Mouse (Mus musculus): ENCODE measurements around the gene AC109138.7. TPM values are rescaled to one million over a fixed set of nuclear protein-coding genes. Genes with fewer than 3 reads are reported as not detected.

The AC109138.7 gene
- polyA plus RNA-seq, 1 experiment from 2014 or later: not detected

DNA sequence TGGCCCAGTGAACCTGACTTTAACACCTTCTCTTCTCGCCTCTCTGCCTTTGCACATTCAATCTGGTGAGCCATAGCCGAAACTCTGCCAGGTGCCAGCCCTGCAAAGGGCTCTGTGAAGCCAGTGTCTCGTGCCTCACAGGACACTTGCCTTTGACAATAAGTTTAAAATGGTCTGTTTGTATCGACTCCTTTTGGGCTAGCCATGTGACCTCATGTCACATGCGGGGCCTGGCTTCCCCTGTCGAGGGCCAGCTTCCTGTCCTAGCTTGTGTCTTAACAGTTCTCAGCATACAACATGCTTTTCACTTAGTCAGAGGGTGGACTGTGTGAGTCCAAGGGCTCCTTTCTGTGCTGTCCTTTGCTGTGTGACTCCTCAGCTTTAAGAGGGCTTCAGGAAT, 48.6 kb downstream of the AC109138.7 start:
- peaks cover 4% of the 10 kb centered on the region for H3K4me1 ChIP-seq
- H3K27me3 ChIP-seq (replicated peaks): no peaks in the 10 kb centered on the region
- no peaks in the 10 kb centered on the region for H3K9me3 ChIP-seq (replicated peaks)
- no peak overlapping the region for H3K4me3 ChIP-seq (replicated peaks)
- H3K4me2 ChIP-seq: no peak overlapping the region
- no peak for ATAC-seq (ENCODE audit: low FRiP score)
- no peak overlapping the region for H3K27ac ChIP-seq (replicated peaks)
- H3K9ac ChIP-seq (replicated peaks): no peak overlapping the region
- H3K36me3 ChIP-seq: no peaks in the 10 kb centered on the region
- WGBS: 71% methylated on average over 6 of the region's 6 CpGs

GRCm38 (mm10) chr19:4263702-4264101, 49.5 kb downstream of the AC109138.7 start:
- 72% methylated on average over 14 of the region's 14 CpGs for WGBS
- H3K36me3 ChIP-seq: no peaks in the 10 kb centered on the region

GRCm38 (mm10) chr19:4264171-4264780, 50.1 kb downstream of the AC109138.7 start:
- Histone ChIP-seq H3K9ac (replicated peaks) (no peak overlapping the region), H3K27ac (replicated peaks) (no peak overlapping the region), H3K27me3 (replicated peaks) (peaks cover 5% of the 10 kb centered on the region; the same call in 1 of the 2 replicates), H3K4me3 (replicated peaks) (no peak overlapping the region), H3K9me3 (replicated peaks) (no peaks in the 10 kb centered on the region), H3K4me2 (no peak overlapping the region), H3K36me3 (no peaks in the 10 kb centered on the region), H3K4me1 (peaks cover 10% of the 10 kb centered on the region)
- ATAC-seq (ENCODE audit: low FRiP score): no peak
- 92% methylated on average over 6 of the region's 6 CpGs for WGBS

More at GRCm38 (mm10) chr19:4263702-4264101, 49.5 kb downstream of the AC109138.7 start:
- H3K4me3 ChIP-seq (replicated peaks): no peak overlapping the region
- no peaks in the 10 kb centered on the region for H3K9me3 ChIP-seq (replicated peaks)
- H3K27ac ChIP-seq (replicated peaks): no peak overlapping the region
- no peak overlapping the region for H3K4me2 ChIP-seq
- ATAC-seq (ENCODE audit: low FRiP score): no peak
- H3K27me3 ChIP-seq (replicated peaks): no peaks in the 10 kb centered on the region; the same call in 1 of the 2 replicates
- H3K4me1 ChIP-seq: peaks cover 4% of the 10 kb centered on the region
- no peak overlapping the region for H3K9ac ChIP-seq (replicated peaks)

- Histone ChIP-seq H3K27me3 (replicated peaks) (peaks cover 15% of the 10 kb centered on the region), H3K9me3 (replicated peaks) (no peaks in the 10 kb centered on the region), H3K4me2 (no peak overlapping the region), H3K4me3 (replicated peaks) (no peak overlapping the region), H3K36me3 (peaks cover 10% of the 10 kb centered on the region), H3K4me1 (peaks cover 12% of the 10 kb centered on the region), H3K27ac (replicated peaks) (no peak overlapping the region), H3K9ac (replicated peaks) (no peak overlapping the region)
- 67% methylated on average over 4 of the region's 4 CpGs for WGBS
- no peak for ATAC-seq (ENCODE audit: low FRiP score)
Observed at GRCm38 (mm10) chr19:4265956-4266355, 51.8 kb downstream of the AC109138.7 start.

DNA sequence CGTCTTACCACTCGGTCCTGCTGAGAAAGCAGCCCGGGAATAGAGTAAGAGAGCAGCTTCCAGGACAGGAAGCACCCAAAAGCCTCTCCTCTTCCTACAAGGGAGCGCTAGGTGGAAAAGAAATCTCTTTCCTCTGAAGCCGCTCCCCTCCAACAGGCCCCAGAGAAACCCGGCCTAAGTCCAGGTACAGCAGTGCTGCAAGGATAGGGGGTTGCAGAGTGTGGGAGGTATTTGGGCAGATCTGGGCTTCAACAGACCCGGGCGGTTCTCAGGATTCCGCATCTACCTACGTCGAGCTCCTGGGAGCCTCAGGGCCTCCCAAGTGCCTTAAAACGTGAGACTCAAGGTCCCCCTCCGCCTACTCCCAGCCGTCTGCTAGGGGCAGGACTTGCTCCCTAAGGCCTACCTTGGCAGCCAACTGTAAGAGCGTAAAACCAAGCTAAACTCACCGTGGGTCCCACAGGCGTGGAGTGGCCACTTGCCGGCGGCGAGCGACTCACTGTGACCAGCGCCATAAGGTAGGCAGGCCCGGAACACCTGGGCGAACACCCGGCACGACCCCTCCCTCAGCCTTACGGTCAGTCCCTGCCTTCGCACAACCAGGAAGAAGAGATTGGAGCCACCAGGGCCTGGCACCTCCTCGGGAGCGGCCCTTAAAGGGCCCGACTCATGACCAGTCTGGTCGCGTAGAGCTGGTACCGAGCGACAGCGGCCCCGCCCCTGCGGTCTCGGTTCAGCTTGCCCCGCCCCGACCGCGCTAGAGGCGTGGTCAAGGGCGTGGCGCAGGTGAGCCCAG, 54.6 kb downstream of the AC109138.7 start, which contains the start of gene Ssh3:
TSS of gene Ssh3 (minus strand) at position 615 of the 796 bp plus-strand sequence.
- H3K4me3 ChIP-seq (replicated peaks): peak within 1 kb of the TSS; percentile 40
- peaks cover 20% of the 10 kb centered on the region for H3K27me3 ChIP-seq (replicated peaks)
- H3K9me3 ChIP-seq (replicated peaks): no peaks in the 10 kb centered on the region
- 7% methylated on average over 46 of the region's 46 CpGs for WGBS
- peak; percentile 74; the same call in 1 of the 2 replicates for ATAC-seq (ENCODE audit: low FRiP score)
- H3K36me3 ChIP-seq: peaks cover 28% of the 10 kb centered on the region
- H3K4me2 ChIP-seq: peak within 1 kb of the TSS; percentile 60
- H3K4me1 ChIP-seq: peaks cover 12% of the 10 kb centered on the region
- H3K9ac ChIP-seq (replicated peaks): peak within 1 kb of the TSS; percentile 47
- no peak within 1 kb of the TSS for H3K27ac ChIP-seq (replicated peaks)

DNA sequence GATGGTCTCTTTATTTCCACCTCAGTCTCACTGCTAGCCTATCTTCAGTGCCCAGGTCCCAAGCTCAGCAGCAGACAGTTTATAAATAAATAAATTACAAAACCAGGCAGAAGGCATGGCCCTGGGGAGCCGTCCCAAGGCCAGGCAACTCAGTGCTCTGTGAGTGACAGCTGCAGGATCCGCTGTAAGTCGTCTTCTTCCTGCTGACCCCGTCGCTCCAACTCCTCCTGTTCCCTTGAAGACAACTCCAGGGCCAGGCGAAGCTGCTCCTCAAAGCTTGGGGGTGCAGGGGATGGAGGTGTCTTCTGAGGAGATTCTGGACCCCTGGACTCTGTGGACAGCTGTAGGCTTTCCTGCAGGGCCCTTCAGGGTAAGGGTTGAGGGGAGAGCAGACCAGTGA, 56.0 kb downstream of the AC109138.7 start:
- Histone ChIP-seq H3K9me3 (replicated peaks) (no peaks in the 10 kb centered on the region), H3K9ac (replicated peaks) (no peak overlapping the region), H3K27ac (replicated peaks) (no peak overlapping the region), H3K4me3 (replicated peaks) (no peak overlapping the region), H3K27me3 (replicated peaks) (peaks cover 20% of the 10 kb centered on the region), H3K4me2 (no peak overlapping the region), H3K4me1 (peaks cover 12% of the 10 kb centered on the region), H3K36me3 (peaks cover 29% of the 10 kb centered on the region)
- ATAC-seq (ENCODE audit: low FRiP score): no peak
- 70% methylated on average over 6 of the region's 6 CpGs for WGBS

DNA sequence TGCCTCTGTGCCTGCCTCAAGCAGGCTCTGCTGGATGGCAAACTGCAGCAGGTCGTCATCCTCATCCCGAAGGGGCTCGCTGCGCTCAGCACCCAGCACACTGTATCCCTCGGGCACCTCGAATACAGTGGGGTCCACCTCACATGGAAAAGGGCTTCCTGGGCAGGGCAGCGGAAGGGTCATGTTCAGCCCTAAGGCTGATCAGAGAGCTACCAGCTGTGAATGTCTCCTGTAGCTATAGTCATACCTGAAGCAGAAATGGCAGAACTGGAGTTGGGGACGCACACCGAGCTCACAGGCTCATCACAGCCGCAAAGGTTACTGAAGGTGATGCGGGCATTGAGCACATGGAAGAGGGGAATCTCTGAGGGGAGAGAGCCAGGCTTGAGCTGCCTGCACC, 56.8 kb downstream of the AC109138.7 start:
- H3K4me1 ChIP-seq: peaks cover 12% of the 10 kb centered on the region
- H3K36me3 ChIP-seq: peaks cover 30% of the 10 kb centered on the region
- no peak for ATAC-seq (ENCODE audit: low FRiP score)
- H3K4me2 ChIP-seq: no peak overlapping the region
- peaks cover 20% of the 10 kb centered on the region for H3K27me3 ChIP-seq (replicated peaks)
- no peak overlapping the region for H3K4me3 ChIP-seq (replicated peaks)
- 94% methylated on average over 11 of the region's 11 CpGs for WGBS
- no peaks in the 10 kb centered on the region for H3K9me3 ChIP-seq (replicated peaks)
- H3K9ac ChIP-seq (replicated peaks): no peak overlapping the region
- H3K27ac ChIP-seq (replicated peaks): no peak overlapping the region

- no peak overlapping the region for H3K9ac ChIP-seq (replicated peaks)
- H3K9me3 ChIP-seq (replicated peaks): no peaks in the 10 kb centered on the region
- no peak overlapping the region for H3K27ac ChIP-seq (replicated peaks)
- H3K27me3 ChIP-seq (replicated peaks): no peaks in the 10 kb centered on the region
- no peak overlapping the region for H3K4me2 ChIP-seq
- H3K4me3 ChIP-seq (replicated peaks): no peak overlapping the region
- H3K4me1 ChIP-seq: peaks cover 21% of the 10 kb centered on the region
- WGBS: 93% methylated on average over 1 of the region's 1 CpGs
- H3K36me3 ChIP-seq: peaks cover 24% of the 10 kb centered on the region
- no peak for ATAC-seq (ENCODE audit: low FRiP score)
Observed at GRCm38 (mm10) chr19:4279487-4279886, 65.3 kb downstream of the AC109138.7 start.

DNA sequence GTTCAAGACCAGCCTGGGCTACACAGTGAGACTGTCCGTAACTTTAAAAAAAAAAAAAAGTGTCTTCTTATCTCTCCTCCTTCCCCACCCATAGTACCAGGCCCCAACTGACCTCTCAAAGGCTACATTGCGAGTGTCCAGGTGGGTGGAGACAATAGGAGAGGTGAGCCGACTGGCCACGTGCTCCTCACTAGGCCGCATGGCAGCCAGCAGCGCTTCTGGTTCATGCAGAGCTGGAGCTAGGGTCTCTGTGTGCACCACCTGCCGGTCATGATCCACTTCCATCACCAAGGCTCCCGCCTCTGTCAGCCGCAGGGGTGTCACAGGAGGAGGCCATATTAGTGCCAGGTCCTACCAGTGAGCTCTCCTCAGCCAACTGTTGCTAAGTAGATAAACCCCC, 66.3 kb downstream of the AC109138.7 start:
- no peaks in the 10 kb centered on the region for H3K27me3 ChIP-seq (replicated peaks)
- no peak for ATAC-seq (ENCODE audit: low FRiP score)
- H3K9me3 ChIP-seq (replicated peaks): no peaks in the 10 kb centered on the region
- no peak overlapping the region for H3K9ac ChIP-seq (replicated peaks)
- H3K4me1 ChIP-seq: peaks cover 21% of the 10 kb centered on the region
- 95% methylated on average over 9 of the region's 9 CpGs for WGBS
- H3K36me3 ChIP-seq: peaks cover 23% of the 10 kb centered on the region
- no peak overlapping the region for H3K27ac ChIP-seq (replicated peaks)
- no peak overlapping the region for H3K4me3 ChIP-seq (replicated peaks)
- H3K4me2 ChIP-seq: no peak overlapping the region

Small RNA genes lying within 50 kb of the gene (microRNA-seq; reads per million reads assigned to microRNA genes)
- gene Gm26115: not detected
- not detected for gene Mir6985

Other genes with a start within 250 kb of the AC109138.7 start
- gene Aldh3b2, start 242.0 kb upstream of the AC109138.7 start, polyA plus RNA-seq (2015; fragmentation: Nextera tagmentation; extraction: Ambion mirVana): 0.20 and 1.6 TPM in 2 replicates
- 2.8 and 4.6 TPM in 2 replicates for gene Acy3, start 227.8 kb upstream of the AC109138.7 start, polyA plus RNA-seq (2015; fragmentation: Nextera tagmentation; extraction: Ambion mirVana)
- gene Tbx10, start 221.6 kb upstream of the AC109138.7 start, polyA plus RNA-seq (2015; fragmentation: Nextera tagmentation; extraction: Ambion mirVana): 0.08 TPM in 1 of 2 replicates, not detected in the other
- 26.1 and 26.8 TPM in 2 replicates for gene Nudt8, start 213.8 kb upstream of the AC109138.7 start, polyA plus RNA-seq (2015; fragmentation: Nextera tagmentation; extraction: Ambion mirVana)
- 4.5 and 5.7 TPM in 2 replicates for gene Gm49405, start 213.7 kb upstream of the AC109138.7 start, polyA plus RNA-seq (2015; fragmentation: Nextera tagmentation; extraction: Ambion mirVana)
- 6.0 and 6.7 TPM in 2 replicates for gene Doc2g, start 211.0 kb upstream of the AC109138.7 start, polyA plus RNA-seq (2015; fragmentation: Nextera tagmentation; extraction: Ambion mirVana)
- 262 and 279 TPM in 2 replicates for gene Ndufv1, start 201.6 kb upstream of the AC109138.7 start, polyA plus RNA-seq (2015; fragmentation: Nextera tagmentation; extraction: Ambion mirVana)
- 552 and 568 TPM in 2 replicates for gene Gstp1, start 176.4 kb upstream of the AC109138.7 start, polyA plus RNA-seq (2015; fragmentation: Nextera tagmentation; extraction: Ambion mirVana)
- gene Gstp2, start 168.3 kb upstream of the AC109138.7 start, polyA plus RNA-seq (2015; fragmentation: Nextera tagmentation; extraction: Ambion mirVana): 1.9 and 7.6 TPM in 2 replicates
- 1.1 TPM in 1 of 2 replicates, not detected in the other for gene Gstp3, start 154.8 kb upstream of the AC109138.7 start, polyA plus RNA-seq (2015; fragmentation: Nextera tagmentation; extraction: Ambion mirVana)
- gene Cabp2, start 132.8 kb upstream of the AC109138.7 start, polyA plus RNA-seq (2015; fragmentation: Nextera tagmentation; extraction: Ambion mirVana): not detected in 2 replicates
- gene Cdk2ap2, start 117.2 kb upstream of the AC109138.7 start, polyA plus RNA-seq (2015; fragmentation: Nextera tagmentation; extraction: Ambion mirVana): 88.7 and 99.0 TPM in 2 replicates
- 72.1 and 80.9 TPM in 2 replicates for gene Pitpnm1, start 114.4 kb upstream of the AC109138.7 start, polyA plus RNA-seq (2015; fragmentation: Nextera tagmentation; extraction: Ambion mirVana)
- gene Aip, start 88.5 kb upstream of the AC109138.7 start, polyA plus RNA-seq (2015; fragmentation: Nextera tagmentation; extraction: Ambion mirVana): 105 and 111 TPM in 2 replicates
- gene Gpr152, start 74.6 kb upstream of the AC109138.7 start, polyA plus RNA-seq (2015; fragmentation: Nextera tagmentation; extraction: Ambion mirVana): not detected in 2 replicates
- 0.20 and 0.28 TPM in 2 replicates for gene Cabp4, start 70.3 kb upstream of the AC109138.7 start, polyA plus RNA-seq (2015; fragmentation: Nextera tagmentation; extraction: Ambion mirVana)
- gene Coro1b, start 65.7 kb upstream of the AC109138.7 start, polyA plus RNA-seq (2015; fragmentation: Nextera tagmentation; extraction: Ambion mirVana): 102 and 141 TPM in 2 replicates
- 1.0 and 52.3 TPM in 2 replicates for gene Ptprcap, start 60.8 kb upstream of the AC109138.7 start, polyA plus RNA-seq (2015; fragmentation: Nextera tagmentation; extraction: Ambion mirVana)
- 54.4 and 56.3 TPM in 2 replicates for gene Rps6kb2, start 51.0 kb upstream of the AC109138.7 start, polyA plus RNA-seq (2015; fragmentation: Nextera tagmentation; extraction: Ambion mirVana)
- gene Carns1, start 38.9 kb upstream of the AC109138.7 start, polyA plus RNA-seq (2015; fragmentation: Nextera tagmentation; extraction: Ambion mirVana): 5.9 and 6.4 TPM in 2 replicates
- gene Tbc1d10c, start 23.1 kb upstream of the AC109138.7 start, polyA plus RNA-seq (2015; fragmentation: Nextera tagmentation; extraction: Ambion mirVana): 0.74 and 20.7 TPM in 2 replicates
- 589 and 681 TPM in 2 replicates for gene Ppp1ca, start 22.3 kb upstream of the AC109138.7 start, polyA plus RNA-seq (2015; fragmentation: Nextera tagmentation; extraction: Ambion mirVana)
- 24.3 and 27.2 TPM in 2 replicates for gene Rad9a, start 12.7 kb upstream of the AC109138.7 start, polyA plus RNA-seq (2015; fragmentation: Nextera tagmentation; extraction: Ambion mirVana)
- 0.78 and 2.2 TPM in 2 replicates for gene Clcf1, start 119 bp upstream of the AC109138.7 start, polyA plus RNA-seq (2015; fragmentation: Nextera tagmentation; extraction: Ambion mirVana)
- 24.7 and 28.0 TPM in 2 replicates for gene Pold4, start 17.5 kb downstream of the AC109138.7 start, polyA plus RNA-seq (2015; fragmentation: Nextera tagmentation; extraction: Ambion mirVana)
- 19.8 TPM in 2 replicates for gene Ssh3, start 54.8 kb downstream of the AC109138.7 start, polyA plus RNA-seq (2015; fragmentation: Nextera tagmentation; extraction: Ambion mirVana)
- 63.0 and 75.4 TPM in 2 replicates for gene Ankrd13d, start 68.8 kb downstream of the AC109138.7 start, polyA plus RNA-seq (2015; fragmentation: Nextera tagmentation; extraction: Ambion mirVana)
- 26.2 and 31.3 TPM in 2 replicates for gene Grk2, start 91.9 kb downstream of the AC109138.7 start, polyA plus RNA-seq (2015; fragmentation: Nextera tagmentation; extraction: Ambion mirVana)
- 28.4 and 38.5 TPM in 2 replicates for gene Kdm2a, start 183.9 kb downstream of the AC109138.7 start, polyA plus RNA-seq (2015; fragmentation: Nextera tagmentation; extraction: Ambion mirVana)
- gene Rhod, start 225.1 kb downstream of the AC109138.7 start, polyA plus RNA-seq (2015; fragmentation: Nextera tagmentation; extraction: Ambion mirVana): 4.5 and 8.7 TPM in 2 replicates